Mouse (Mus musculus): ENCODE data around the gene Sipa1l3.

The Sipa1l3 gene

DNA sequence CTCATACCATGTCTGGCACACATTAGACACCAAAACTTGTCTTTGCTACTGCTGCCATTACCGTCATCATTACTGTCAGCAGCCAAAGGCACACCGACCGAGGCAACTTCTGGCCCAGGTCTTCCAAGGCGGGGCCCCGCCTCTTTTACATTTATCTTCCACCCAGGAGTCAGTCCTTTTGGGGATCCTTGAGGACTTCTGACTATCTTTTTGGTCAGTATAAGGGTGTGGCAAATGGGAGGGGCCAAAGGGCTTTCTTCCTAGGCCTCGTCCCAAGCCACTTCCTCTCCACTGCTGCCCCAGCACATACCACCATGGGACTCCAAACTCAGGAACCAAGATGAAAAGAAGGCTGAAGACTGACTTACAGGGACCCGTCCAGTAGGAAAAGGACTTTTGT lies 9.9 kb downstream of the Sipa1l3 start:
- intact Hi-C loops (cut with DNase I) = no loop called here

DNA sequence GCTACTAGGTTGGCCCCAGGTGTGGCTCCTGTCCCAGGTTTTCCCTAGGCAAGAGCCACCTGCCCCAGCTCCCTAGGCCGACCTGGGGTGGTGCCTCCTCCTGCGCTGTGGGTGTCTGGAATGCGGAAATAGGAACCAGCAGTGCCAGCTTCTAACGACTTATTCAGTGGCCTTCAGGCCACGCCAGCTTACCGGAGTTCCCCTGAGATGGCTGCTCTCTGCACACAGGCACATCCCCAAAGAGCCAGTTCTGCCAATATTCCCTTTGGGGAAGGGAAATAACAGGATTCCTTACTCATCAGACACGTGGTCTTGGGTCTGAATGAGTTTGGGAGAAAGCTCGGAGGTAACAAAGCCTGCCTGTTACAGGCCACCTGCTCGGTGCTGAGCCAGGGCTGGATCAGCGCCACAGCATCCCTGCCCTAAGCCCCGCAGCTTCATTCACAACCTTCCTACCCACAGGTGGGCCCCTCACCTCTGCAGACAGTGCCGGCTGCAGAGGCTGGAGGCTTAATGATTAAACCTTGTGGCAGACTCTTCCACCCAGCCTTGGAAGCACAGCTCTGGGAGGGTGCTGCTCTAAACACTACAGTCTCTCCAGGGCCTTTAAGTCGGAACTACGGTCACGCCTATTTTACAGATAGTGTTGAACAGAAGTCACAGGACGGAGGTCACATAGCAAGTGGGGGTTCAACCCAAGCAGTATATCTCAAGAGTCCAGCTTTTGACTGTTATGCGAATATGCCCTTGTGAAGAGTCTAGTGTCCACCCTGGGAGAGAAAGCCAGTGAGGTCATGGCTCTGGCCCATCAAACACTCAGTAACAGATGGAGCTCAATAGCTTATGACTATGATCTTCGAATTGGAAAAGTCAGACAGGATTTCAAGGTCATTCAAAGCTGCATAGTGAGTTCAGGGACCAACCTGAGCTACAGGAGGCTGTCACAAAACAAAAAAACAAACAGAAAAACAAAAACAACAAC lies 12.8 kb downstream of the Sipa1l3 start:
- intact Hi-C loops (cut with DNase I) = no loop called here

DNA sequence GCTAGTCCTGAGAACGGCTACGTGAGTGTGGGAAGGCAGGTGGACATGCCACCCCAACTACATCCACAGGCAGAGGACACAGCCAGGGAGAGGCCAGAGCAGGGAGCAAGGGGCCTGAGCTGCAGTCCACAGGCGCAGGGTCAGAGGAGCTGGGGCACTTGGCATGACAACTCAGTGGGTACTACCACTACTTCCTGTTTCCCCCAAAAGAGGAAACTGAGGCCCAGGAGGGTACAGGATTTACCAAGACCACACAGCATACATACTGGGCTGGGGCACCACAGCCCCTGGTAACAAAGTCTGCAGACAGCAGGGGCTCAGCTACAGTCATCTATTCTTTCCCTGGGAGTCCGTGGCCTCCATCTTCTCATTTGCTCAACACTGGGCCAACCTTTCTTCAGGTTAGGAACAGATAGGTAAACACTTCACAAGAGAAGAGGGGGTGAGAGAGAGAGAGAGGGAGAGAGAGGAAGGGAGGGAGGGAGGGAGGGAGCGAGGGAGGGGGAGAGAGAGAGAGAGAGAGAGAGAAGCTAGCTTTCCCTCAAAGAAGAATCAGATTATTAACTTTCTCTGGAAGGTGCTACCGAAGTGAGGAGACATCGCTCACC lies 13.7 kb downstream of the Sipa1l3 start:
- intact Hi-C loops (cut with DNase I) = no loop called here

DNA sequence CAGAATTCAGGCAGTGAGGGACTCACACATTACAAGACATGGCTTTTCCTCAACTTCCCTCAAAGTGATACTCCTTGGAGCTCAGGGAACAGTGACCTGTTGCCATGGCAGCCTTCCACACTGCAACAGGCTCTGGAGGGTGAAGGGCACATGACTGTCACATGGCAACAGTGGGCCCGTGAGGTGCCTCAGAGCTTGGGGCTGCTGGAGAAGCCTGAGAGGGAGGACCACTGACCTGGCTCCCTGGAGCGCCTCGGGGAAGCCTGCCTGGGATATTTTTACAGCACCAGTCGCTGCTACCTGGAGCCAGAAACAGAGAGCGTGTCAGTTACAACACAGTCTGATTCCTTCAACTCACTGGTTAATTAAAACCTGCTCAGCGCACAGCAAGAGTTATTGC lies 14.8 kb downstream of the Sipa1l3 start:
- intact Hi-C loops (cut with DNase I) = no loop called here

DNA sequence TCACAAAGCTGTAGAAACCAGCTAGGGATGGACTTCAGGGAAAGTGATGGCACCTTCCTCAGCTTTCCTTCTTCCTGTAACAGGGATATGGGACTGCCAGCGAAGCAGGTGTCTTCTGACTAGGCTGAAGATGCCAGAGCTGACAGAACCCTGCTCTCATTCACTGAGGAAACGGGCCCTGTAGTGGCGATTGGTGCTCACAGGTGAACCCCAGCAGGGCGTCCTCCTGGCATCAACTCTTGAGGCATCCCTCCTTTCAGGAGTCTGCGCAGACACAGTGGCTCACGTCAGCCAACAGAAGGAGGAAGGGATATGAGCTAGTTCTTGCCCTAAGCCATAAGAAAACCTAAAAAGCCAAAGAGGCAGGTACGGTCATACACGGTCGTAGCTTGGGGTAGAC lies 17.2 kb downstream of the Sipa1l3 start:
- intact Hi-C loops (cut with DNase I) = no loop called here

DNA sequence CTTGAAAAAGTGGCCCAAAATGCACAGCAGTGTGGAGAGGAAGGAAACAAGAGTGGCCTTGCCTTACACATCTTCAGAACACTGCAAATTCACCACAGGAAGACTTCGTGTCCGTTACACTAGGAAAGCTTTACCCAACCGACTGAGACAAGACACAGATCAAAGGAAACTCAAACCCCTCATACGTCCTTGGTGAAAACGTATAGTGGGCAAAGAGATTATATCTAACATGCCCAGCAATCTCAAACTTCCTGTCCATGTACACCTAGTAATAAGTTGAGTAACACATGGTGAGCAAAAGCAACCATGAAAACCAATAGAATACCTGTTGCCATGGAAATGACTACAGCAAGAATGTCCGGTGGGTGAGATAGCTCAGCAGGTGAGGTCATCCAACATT lies 19.4 kb downstream of the Sipa1l3 start:
- intact Hi-C loops (cut with DNase I) = no loop called here

DNA sequence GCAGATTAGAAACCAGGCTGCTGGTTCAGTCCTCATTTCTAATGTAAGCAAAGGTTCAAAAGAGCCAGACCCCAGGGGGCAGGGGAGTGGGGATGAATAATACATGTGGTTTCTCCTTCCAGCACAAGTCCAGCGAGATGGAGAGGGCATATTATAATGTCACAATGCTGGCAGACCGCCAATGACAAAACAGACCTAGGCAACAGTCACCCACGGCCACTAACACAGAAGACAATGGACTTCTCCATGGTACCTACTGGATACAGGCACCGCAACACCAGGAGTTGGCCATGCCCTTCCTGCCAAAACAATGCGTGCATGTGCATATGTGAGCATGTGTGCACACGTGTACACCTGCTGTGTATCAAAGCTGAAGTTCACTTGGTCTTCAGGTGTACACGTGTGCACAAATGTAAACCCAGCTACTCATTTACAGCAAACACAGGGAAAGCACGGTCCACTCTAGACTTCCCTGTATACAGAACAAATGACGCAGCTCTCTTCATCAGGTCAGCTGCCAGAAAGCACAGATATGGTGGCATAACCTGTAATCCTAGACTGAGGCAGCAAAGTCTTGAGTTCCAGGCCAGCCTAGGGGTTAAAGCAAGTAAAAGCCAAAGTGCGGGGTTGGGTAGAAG lies 21.4 kb downstream of the Sipa1l3 start:
- intact Hi-C loops (cut with DNase I) = no loop called here

DNA sequence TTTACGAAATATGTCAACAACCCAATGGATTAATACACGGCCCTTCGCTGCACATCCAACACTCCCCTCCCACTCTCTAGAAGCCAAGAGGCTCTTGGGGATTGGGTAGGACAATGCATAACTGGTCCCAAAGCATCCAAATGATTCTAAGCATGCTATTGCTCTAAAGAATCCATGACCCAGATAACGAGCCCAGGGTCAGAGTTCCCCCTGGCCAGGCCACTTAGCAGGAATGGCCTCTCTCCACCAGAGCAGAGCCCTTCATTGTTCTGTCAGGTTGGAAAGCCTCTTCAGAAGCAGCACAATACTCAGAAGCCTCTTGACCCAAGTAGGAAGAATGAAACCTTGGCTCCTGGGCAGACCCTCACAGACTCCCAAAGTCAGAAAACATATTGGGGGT lies 22.1 kb downstream of the Sipa1l3 start:
- intact Hi-C loops (cut with DNase I) = no loop called here

DNA sequence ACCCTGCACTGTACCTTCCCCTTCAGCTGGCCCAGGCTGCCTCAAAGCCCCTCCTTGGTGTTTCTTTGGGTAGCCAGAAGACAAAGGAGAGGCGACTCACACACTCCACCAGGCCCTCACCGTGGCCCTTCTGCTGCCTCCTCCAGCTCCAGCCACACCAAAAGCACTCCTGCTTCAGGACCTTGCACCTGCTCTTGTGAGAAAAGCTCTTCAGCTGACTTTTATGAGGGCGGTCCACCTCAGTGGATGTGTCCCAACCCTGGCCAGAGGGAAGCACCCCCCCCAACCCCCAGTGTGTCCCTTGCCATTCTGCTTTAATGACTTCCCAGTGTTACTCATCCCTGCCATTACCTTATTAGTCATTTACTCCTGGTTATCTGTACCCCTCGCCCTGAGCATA lies 22.6 kb downstream of the Sipa1l3 start:
- intact Hi-C loops (cut with DNase I) = no loop called here

DNA sequence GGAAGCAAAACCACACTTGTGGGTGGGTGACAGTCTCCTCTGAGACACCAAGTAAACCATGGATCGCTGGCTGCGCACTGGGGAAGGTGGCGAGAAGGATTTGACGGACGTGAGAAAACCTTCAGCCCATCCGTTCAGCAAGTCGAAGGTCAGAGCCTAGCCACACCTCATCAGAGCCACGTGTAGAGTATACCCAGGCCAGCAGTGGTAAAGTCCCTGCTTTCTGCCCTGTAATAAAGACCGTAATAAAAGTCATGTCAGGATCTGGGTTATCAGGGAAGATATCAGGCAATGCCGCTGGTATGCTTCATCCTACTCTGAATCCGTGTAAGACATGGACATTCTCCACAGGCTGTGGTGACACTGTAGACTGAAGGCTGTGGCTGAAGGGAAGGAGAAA lies 23.6 kb downstream of the Sipa1l3 start:
- intact Hi-C loops (cut with DNase I) = no loop called here

DNA sequence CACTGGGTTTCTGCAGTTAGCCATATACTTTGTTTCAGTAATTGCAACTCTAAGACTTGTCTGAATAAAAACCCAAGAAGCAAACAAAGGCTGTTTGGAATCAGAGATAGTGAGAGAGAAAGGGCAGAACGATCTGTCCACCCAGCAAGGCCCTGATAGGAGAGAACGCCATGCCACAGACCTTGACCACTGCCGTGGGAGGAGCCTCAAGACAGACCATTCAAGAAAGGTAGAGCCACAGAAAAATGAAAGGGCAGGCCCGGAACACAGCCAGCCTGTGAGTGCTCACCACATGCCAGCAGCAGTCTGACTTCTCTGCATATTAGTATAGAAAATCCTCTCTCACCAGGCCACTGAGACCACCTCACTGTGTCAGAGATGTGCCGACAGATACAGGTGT lies 24.4 kb downstream of the Sipa1l3 start:
- intact Hi-C loops (cut with DNase I) = no loop called here

DNA sequence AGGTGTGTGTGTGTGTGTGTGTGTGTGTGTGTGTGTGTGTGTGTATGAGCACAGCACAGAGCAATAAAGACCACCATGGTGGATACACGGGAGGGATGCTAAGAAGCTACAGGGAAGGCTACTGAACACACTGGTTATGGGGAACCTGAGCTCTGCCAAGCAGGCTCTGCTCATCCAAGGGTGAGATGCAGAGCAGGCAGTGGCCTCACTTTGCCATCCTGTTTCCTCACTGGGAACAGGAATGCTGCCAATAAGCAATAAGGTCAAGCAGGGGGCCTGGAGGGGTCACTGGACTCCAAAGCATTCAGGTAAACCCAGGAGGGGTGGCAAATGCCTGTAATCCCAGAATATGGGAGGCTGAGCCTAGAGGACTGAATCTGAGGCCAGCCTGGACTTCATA lies 25.4 kb downstream of the Sipa1l3 start:
- intact Hi-C loops (cut with DNase I) = no loop called here

DNA sequence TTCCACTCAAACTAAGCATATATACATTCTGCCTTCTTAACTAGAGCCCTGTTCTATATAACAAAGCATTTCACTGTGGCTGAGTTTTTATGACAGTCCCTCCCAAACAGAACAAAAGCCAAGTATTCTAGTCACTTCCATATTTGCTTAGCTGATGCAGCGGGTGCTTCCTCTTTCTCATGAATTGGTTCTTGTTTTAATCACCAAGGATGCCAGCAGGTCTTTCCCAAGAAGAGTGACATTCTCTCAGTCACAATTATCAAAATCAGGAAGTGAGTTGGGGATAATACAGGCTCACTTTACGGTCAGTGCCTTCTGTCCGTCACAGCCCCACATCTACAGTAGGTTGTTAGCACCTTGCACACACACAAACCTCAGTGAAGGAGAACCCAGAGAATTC lies 26.6 kb downstream of the Sipa1l3 start:
- intact Hi-C loops (cut with DNase I) = no loop called here

DNA sequence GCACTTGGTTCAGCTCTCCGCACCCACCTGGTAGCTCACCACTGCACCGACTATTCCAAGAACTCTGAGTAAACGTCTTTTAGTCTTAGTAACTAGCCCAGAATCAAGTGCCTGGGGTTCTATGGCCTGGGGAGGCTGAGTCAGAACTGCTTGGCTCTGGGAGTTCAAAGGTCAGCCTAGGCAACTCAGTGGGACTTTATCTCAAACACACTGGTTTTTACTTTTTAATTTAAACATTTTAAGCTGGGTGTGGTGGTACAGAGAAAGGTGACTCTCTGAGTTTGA lies 27.0 kb downstream of the Sipa1l3 start:
- intact Hi-C loops (cut with DNase I) = no loop called here

DNA sequence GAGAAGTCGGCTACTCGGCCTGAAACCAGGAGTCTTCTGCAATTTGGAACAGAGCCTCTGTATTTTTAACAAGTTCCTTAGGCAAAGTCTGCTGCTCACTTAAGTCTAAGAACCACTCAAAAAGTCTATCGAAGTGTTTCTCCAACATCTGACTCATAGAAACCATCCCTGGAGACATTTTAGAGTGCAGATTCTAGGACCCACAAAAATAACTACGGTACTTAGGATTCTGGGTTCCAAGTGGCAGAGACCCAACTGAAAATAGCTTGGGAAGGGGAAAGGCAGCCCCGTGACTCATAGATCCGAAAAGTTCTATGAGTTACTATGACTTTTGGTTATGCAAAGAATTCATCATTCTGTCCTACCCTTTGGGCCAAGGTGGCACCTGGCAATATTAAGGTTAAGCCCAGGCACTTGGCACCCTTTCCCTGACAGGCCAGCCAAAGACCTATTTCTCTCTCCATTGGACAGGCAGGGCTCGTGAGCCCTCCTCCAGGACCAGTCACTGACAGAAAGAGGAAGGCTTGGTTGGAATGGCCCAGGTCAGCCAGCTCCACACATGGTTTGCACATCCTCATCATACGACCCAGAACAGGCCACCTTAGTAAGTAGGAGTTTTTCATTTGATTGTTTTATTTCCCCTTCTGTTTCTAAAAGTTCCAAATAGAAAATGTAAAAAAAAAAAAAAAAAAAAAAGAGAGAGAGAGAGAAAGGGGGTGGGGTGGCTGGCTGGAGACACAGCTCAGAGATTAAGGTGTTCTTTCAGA lies 27.6 kb downstream of the Sipa1l3 start:
- intact Hi-C loops (cut with DNase I) = no loop called here

DNA sequence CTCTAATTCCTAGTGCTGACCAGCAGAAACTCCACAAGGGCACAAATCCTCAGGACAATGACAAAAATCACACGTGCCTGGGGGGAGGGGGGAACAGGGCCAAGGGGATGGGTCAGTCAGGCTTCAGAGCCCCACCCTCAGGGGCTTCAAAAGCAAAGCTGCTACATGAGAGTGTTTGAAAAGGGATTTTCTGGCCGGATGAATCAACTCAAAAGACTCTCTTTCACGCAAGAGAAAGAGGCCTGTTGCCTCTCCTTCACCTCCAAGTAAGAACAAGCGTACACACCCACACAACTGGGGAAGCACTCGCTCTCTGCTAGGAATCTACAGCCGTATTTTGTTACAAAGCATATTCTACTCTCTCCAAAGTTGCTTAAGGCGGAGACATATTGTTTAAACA lies 28.6 kb downstream of the Sipa1l3 start:
- intact Hi-C loops (cut with DNase I) = no loop called here

DNA sequence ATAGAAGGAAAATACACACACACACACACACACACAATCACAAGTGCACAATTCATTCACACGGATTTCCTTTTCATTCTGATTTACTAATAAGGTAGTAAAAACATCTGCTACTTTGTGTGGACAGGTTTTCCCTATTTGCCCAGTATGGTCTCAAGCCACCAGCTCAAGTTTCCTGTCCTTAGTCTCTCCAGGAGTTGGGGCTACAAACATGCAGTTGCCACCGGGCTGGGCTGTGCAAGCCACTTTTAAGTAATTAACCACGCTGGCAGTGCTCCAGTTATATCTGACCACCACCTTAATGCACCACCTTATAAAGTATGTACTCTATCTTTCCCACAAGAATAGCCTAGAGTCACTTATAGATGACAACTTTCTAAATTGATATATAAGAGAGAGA lies 29.1 kb downstream of the Sipa1l3 start:
- intact Hi-C loops (cut with DNase I) = no loop called here

DNA sequence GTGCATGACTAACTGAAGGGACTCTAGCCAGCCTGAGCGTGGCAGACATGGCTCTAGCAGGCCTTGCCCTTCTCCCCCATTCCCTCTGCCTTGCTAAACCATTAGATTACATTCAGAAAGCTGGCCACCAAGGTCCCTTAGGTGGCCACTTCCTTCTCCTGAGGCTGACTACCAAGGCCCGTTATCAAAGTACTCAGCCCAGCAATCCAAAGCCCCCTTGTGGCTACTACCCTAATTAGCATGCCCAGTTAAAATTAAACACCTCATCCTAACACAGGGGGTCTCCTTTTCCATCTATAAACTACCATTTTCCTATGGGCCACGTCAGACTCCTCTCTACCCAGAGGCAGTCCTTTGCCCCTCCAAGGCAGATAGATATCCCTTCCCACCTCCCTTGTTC lies 31.7 kb downstream of the Sipa1l3 start:
- intact Hi-C loops (cut with DNase I) = no loop called here

DNA sequence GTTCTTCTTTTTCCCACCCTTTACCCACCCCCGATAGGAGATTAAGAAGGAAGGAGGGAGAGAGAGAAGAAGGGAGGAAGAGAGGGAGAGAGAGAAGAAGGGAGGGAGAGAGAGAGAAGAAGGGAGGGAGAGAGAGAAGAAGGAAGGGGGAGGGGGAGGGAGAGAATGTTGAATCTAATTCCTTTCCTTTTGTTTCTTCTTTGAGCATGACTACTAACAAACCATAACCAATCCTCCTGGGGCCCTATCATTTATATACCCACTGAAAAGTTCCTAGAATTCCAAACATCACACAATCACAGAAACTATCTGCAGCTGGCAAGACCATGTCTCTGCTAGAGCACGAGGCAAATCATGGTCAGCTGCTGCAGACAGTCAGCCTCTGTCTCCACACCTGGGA lies 32.7 kb downstream of the Sipa1l3 start:
- intact Hi-C loops (cut with DNase I) = no loop called here

DNA sequence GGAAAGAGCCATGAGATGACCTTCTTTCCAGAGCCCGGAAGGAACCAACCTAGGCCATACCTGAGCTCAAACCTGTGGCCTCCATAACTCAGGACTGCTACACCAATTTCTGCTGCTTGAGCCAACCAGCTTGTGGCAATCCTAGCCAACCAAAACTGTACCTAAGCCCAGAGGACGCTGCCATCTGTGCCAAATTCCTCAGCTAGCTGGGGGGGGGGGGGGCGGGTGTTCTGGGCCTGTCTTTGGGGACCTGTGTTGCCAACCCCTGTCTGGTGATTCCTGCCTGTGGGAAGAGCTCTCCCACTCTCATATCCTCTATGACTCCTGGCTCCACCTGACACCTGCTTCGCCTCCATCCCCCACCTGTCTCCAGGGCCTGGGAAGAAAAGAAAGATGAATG lies 34.9 kb downstream of the Sipa1l3 start:
- intact Hi-C loops (cut with DNase I) = no loop called here

DNA sequence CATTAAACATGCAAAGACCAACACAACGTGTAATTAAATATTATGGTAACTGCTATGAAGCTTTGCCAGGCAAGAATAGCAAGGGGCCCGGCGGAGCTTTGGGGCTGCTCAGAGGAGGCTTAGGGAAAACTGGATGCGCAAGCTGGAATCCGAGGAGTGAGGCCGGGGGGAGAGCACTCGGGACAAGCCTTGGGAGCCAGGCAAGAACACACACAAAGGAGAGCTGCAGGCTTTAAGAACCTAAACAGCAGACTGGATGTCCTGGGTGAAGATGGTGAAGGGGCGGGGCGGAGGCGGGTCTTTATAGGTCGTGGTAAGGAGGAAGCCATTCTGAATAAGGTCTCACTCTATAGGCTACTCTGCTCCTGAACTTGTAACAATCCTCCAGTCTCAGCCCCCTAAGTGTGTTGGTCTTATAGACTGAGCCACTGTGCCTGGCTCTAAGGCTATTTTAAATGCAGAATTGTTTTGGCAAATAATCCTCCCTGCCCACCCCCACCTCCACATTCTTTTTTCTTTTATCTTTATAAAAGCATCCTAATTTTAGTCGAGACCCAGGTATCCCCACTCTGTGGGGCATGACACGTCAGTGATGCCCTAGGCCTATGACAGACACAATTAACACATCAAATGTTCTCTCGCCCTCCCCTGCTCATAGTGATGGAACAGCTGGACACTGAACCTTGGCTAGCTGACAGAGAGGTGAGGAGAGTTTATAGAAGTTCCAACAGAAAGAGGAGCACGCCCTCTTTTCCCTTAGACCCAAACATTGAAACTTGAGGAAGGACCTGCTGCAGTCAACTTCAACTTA lies 36.9 kb downstream of the Sipa1l3 start:
- intact Hi-C loops (cut with DNase I) = no loop called here

Data from adrenal gland (tissue).